Mouse (Mus musculus): ENCODE results near the gene Slc39a11. TPM values are rescaled to one million over a fixed set of nuclear protein-coding genes. Genes with fewer than 3 reads are reported as not detected.

The Slc39a11 gene
- total RNA-seq (2015; ENCODE audit: low replicate concordance) (3.6 and 5.4 TPM in 2 replicates), total RNA-seq (2017; ENCODE audit: low replicate concordance) (3.5 and 4.7 TPM in 2 replicates)

GRCm38 (mm10) chr11:113649353-113650210, at the start of gene Slc39a11:
Gene Slc39a11 (minus strand): TSS chr11:113650079.
- peak; percentile 51 for ATAC-seq (replicated peaks; ENCODE audit: low FRiP score, poor library complexity, severe bottlenecking)

DNA sequence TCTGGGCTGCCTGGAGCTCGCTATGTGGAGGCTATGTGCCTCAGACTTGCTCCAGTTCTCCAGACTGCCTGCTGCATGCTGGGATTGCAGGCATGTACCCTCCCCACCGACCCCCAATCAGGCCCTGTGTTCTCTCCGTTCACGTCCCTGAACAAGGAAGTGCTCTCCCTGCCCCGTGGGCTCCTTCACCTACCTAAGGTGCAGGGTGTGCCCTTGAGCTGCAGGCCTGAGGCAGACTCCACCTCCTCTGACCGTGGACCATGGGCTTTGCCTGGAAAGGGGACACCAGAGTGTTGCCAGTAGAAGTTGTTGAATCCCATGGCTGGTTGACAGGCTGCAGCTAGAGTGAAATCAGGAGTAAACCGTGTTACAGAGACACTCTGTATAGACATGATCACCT, 49.8 kb upstream of the Slc39a11 start:
- ATAC-seq (replicated peaks; ENCODE audit: low FRiP score, poor library complexity, severe bottlenecking) = no peak

- no peak for ATAC-seq (replicated peaks; ENCODE audit: low FRiP score, poor library complexity, severe bottlenecking)
These were observed 48.2 kb upstream of the Slc39a11 start for GRCm38 (mm10) chr11:113698013-113698545.

DNA sequence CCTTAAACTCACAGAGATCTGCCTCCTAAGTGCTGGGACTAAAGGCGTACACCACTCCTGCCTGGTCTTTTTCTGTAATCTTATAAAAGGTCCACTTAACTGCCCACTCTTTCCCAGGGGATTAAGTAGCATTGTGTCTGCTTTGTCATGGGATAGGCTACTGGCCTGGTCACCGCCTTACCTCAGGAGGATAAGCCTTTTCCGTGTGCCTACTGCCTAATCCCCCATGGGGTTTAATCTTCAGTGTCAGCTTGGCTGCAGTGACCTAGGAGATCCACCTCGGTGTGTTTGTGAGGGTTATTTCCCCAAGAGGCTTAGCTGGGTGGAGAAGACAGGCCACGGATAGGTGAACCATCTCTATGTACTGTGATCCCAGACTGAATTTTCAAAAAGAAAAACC, 47.7 kb upstream of the Slc39a11 start:
- ATAC-seq (replicated peaks; ENCODE audit: low FRiP score, poor library complexity, severe bottlenecking) = no peak

- no peak for ATAC-seq (replicated peaks; ENCODE audit: low FRiP score, poor library complexity, severe bottlenecking)
These were observed 42.0 kb upstream of the Slc39a11 start for GRCm38 (mm10) chr11:113691851-113692250.

DNA sequence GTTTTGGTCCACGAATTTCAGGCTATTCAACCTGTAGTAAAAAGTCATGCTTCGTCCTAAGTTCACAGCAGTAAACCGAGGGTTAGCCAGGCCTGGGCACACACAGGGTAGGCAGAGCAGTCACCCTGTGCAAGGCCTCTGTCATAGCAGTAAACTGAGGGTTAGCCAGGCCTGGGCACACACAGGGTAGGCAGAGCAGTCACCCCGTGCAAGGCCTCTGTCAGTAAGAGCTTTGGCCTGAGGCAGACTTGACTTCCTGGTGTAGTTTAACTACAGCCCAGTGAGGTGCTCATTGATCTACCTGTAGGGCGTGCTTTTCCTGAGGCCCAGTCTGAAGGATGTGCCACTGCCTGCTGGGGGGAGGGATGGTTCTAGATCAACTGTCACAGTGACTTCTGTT, 41.4 kb upstream of the Slc39a11 start:
- no peak for ATAC-seq (replicated peaks; ENCODE audit: low FRiP score, poor library complexity, severe bottlenecking)

DNA sequence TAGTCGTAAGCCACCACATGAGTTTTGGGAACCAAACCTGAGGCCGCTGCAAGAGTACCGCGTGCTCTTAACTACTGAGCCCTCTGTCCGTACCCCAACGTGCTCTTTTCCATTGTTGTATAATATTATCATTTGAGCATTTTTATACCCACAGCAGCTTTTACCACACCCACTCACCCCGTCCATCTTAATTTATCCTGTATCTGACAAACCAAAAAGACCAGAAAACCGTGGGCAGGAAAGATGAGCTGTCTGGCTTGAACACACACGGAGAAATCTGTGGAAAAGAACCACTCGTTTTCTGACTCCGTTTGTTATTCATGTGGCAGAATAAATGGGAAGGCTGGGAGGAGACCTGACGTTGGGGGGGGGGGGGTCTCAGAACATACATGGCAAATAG, 40.6 kb upstream of the Slc39a11 start:
- no peak for ATAC-seq (replicated peaks; ENCODE audit: low FRiP score, poor library complexity, severe bottlenecking)

GRCm38 (mm10) chr11:113687031-113687430, 37.2 kb upstream of the Slc39a11 start:
- no peak for ATAC-seq (replicated peaks; ENCODE audit: low FRiP score, poor library complexity, severe bottlenecking)

DNA sequence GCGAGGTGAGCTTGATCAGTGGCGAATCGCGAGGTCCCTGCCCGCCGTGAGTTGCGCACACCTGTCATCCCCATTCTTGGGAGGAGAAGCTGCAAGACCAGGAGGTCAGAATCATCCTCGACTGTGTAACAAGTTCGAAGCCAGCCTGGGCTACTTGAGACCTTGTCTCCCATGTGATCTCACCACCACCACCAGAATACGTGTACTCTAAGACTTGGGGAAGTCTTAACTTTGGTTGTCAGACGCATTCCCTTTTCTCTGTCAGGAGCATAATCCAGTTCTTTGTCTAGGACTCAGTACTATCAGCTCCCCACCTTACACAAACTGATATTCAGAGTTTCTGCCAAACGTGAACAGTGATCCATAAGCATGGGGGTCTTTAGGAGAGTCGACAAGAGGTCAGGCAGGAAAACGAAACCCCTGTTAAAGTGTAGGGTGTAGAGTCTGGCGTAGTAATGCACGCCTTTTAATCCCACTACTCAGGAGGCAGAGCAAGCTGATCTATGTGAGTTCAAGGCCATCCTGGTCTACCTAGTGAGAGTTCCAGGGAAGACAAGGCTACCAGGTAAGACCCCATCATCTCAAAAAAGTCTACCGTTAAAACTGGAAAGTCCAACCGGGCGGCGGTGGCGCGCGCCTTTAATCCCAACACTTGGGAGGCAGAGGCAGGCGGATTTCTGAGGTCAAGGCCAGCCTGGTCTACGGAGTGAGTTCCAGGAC, 35.0 kb upstream of the Slc39a11 start:
- ATAC-seq (replicated peaks; ENCODE audit: low FRiP score, poor library complexity, severe bottlenecking) = no peak

- peak; percentile 77 for ATAC-seq (replicated peaks; ENCODE audit: low FRiP score, poor library complexity, severe bottlenecking)
These were observed 34.3 kb upstream of the Slc39a11 start, which contains the start of the genes Fam104a and D11Wsu47e for GRCm38 (mm10) chr11:113683957-113684706. Gene Fam104a (minus strand): TSS chr11:113684155. Gene D11Wsu47e (plus strand): TSS chr11:113684412.

GRCm38 (mm10) chr11:113683627-113683956, 33.7 kb upstream of the Slc39a11 start:
- ATAC-seq (replicated peaks; ENCODE audit: low FRiP score, poor library complexity, severe bottlenecking) = 0 out of 2 replicates have a peak, but pooled peaks have one; percentile 1

DNA sequence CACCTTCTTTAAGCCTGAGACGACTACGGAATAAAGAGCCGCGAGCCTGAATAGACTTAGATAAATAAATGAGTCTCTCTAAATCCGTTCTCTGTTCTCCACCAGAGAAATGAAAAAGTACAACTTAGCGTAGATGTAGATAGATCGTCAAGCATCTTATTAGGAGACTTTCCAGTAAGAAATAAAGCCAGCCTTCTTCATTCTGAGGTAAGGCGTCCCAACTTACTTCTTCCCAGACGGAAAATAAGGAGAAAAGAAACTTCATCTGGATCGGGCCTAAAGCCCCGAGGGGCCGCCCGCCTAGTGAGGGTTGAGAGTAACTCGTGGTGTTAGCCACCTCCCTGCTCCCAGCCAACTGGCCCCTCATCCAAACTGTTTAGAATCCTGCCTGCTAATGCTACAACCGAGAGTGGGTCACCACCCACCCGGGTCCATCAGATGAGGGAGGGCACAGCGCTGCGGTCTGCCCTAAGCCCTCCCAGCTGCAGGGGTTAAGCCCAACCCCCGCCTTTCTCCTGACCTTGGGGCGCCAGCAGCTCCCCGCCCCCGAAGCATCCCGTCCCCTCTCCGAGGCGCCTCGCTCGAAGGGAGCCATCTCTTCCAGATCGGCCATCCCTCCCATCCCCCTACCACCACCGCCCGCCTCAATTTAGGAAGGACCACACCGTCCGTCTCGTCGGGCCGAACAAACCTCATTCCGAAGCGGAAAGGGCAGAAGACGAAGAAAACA, 33.2 kb upstream of the Slc39a11 start:
- peak; percentile 47 for ATAC-seq (replicated peaks; ENCODE audit: low FRiP score, poor library complexity, severe bottlenecking)

- no peak for ATAC-seq (replicated peaks; ENCODE audit: low FRiP score, poor library complexity, severe bottlenecking)
These were observed 32.1 kb upstream of the Slc39a11 start for GRCm38 (mm10) chr11:113681979-113682378.

- peak; percentile 68 for ATAC-seq (replicated peaks; ENCODE audit: low FRiP score, poor library complexity, severe bottlenecking)
These were observed 31.1 kb upstream of the Slc39a11 start for GRCm38 (mm10) chr11:113680954-113681353.

GRCm38 (mm10) chr11:113678373-113678772, 28.5 kb upstream of the Slc39a11 start:
- no peak for ATAC-seq (replicated peaks; ENCODE audit: low FRiP score, poor library complexity, severe bottlenecking)

- ATAC-seq (replicated peaks; ENCODE audit: low FRiP score, poor library complexity, severe bottlenecking) = no peak
These were observed 27.5 kb upstream of the Slc39a11 start for GRCm38 (mm10) chr11:113677378-113677777.

DNA sequence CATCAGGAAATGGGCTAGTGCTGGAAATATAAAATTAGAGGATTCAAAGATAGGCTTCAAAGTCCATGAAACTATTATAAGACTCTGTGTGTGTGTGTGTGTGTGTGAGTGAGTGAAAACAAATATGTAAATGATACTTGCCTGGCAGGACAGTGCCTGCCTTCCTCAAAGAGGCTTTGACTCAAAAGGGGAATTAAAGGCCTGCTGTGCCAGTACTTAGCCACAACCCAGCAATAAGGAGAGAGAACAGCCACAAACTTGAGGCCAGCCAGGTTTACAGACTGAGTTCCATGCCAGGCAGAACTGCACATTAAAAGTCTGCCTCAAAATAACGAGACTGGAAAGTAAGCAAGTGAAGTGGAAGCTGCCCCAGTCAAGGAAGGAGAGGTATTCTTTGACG, 27.0 kb upstream of the Slc39a11 start:
- ATAC-seq (replicated peaks; ENCODE audit: low FRiP score, poor library complexity, severe bottlenecking) = no peak

GRCm38 (mm10) chr11:113674595-113674994, 24.7 kb upstream of the Slc39a11 start:
- no peak for ATAC-seq (replicated peaks; ENCODE audit: low FRiP score, poor library complexity, severe bottlenecking)

DNA sequence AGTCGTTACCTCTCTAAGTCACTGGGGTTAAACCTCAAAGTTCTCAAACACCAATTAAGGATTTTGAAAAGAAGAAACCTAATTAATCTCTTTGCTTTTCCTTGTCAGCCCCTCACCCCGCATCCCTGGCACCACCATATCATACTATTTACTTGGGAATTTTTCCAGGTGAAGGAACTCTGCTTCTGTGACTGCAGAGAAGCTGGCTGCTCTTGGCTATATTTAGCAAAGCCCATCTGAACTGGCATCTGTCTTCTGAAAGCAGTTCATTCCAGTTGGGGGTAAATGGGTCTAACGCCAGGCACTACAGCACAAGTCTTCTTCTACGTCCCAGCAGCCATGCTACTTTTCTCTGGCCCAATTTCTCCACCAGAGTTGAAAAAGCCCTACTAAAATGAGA, 23.7 kb upstream of the Slc39a11 start:
- ATAC-seq (replicated peaks; ENCODE audit: low FRiP score, poor library complexity, severe bottlenecking) = no peak
